Comparison of ENCODE assay signal across 1 mouse cellular context in the genomic region with DNA sequence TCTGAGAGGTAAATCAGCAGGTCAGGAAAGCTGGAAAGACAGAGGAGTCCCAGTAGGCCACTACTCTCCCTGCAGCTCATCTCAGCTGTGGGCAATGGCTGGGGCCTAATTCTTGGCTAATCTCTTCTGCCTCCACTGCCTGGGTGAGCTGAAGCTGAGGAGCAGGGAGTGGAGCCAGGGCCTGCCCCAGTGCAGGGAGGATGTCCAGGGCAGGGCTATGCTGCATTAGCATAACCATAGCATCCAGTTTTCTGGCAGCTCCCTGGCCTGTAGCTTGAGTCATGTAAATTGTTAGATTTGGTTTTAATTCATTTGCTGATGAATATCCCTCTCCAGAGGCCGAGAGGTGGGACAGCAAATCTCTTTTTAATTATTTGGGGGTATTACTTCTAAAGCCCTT.
TF ChIP-seq lines count a peak whose summit lies in the region.

No protein-coding gene starts in this region.

TF ChIP-seq in ES-E14, 5 proteins besides CTCF, POLR2A, EP300 and RAD21:
- TF ChIP-seq MAFK (IDR thresholded peaks at IDR 0.05; ENCODE audit: insufficient read depth, low read depth, low read length) (no peak), CHD2 (IDR thresholded peaks at IDR 0.05; ENCODE audit: low read depth, low read length) (no peak), HCFC1 (IDR thresholded peaks at IDR 0.05; ENCODE audit: borderline replicate concordance, insufficient read depth, low read length) (no peak), ZC3H11A (IDR thresholded peaks at IDR 0.05; ENCODE audit: borderline replicate concordance, low read depth, low read length) (no peak), ZNF384 (IDR thresholded peaks at IDR 0.05; ENCODE audit: low read depth, low read length) (no peak)
